Mouse (Mus musculus) cerebellum, adult 9-10 months (tissue): ENCODE measurements around the gene Ugt1a6a.
"Not testable (repeated sequence)": the region's sequence is repeated elsewhere in the genome, so short reads cannot be mapped to it uniquely, and the experiment has no call there.

Experiments
- DNase-seq: peaks from one replicate; pipeline ENCODE4 v3.0.0; 2022

The Ugt1a6a gene

GRCm38 (mm10) chr1:88213061-88213460 is 78.5 kb downstream of the Ugt1a6a start:
- DNase-seq = no peak

DNA sequence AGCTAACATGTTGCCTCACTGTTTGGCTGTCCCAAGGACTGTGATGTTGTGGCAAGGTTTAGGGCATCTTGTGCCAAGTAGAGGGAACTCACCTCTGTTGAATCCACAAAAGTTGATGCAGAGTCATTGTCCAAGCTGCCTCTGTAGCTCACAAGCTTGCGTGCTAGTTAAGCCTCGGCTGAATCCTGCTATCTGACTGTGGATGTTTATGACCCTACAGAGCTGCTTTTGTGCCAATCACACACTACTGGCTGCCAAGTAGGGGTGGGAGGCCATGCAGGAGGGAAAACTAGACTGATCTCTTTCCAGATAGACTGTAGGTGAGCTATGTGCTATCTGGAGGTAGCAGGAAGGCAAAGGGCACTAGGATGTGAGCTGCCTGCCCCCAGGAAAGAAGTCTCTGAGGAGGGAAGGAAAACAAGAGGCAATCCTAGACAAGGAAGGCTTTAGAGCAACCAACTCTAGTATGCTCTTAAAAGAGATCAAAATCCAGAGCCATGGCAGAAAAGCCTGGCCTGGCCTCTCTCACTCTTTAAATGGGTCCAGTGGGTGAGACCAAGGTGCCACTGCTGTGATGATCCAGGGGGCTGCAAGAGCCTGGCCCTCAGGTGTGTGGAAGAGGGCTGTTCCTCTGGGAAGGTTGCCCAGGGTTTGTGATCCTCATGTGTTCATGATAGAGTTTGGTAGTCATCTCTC is 79.3 kb downstream of the Ugt1a6a start:
- DNase-seq = no peak

DNA sequence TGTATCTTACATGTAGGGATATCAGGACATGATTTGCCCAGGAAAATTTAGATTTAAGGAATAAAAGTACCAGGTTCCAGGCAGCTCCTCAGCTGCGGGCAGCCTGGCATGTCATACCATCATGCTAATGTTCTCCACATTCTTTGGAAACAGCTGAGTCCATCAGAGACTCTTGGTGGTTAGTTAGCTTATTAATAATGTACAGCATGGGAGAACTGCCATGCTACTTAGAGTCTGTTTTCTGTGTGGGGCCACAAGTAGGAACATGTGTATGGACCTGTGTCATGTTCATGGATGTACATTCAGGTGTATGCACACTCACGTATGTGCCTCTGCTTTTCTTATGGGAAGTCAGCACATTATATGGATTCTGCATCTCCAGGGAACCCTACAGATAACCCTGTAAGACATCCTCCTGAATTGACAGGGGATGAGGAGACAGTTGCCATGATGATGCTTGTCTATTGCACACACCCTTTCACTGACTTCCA is 79.9 kb downstream of the Ugt1a6a start:
- DNase-seq = no peak

DNA sequence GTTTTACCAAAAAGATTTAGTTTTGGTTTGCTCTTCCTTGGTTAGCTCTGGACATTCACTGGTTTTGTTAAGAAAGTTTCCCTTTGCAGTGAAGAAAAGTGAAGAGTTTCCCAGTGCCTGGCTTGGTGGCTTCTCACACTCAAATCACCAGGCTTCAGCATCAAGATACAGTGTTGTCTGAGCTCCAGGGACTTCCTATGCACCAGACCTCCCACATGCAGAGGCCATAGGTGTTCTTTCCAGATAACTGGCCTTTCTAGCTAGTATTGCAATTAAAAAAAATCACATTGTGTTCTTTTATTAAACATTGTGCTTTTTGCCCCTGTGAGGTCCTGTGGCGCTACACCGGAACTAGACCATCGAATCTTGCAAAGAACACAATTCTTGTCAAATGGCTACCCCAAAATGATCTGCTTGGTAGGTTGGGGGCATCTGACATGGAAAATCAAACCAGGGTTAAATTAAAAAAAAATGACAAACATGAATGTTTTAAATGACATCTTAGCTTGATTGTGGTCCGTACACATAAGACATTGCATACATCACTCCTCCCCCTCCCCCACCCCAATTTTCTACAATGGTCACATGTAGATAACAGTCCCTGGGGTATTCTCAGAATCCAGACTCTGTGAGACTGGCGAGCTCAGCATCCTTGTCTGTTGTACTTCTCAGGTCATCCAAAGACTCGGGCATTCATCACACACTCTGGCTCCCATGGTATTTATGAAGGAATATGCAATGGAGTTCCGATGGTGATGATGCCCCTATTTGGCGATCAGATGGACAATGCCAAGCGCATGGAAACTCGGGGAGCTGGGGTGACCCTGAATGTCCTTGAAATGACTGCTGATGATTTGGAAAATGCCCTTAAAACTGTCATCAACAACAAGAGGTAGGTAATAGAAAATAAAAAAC is 81.1 kb downstream of the Ugt1a6a start:
- DNase-seq = no peak

DNA sequence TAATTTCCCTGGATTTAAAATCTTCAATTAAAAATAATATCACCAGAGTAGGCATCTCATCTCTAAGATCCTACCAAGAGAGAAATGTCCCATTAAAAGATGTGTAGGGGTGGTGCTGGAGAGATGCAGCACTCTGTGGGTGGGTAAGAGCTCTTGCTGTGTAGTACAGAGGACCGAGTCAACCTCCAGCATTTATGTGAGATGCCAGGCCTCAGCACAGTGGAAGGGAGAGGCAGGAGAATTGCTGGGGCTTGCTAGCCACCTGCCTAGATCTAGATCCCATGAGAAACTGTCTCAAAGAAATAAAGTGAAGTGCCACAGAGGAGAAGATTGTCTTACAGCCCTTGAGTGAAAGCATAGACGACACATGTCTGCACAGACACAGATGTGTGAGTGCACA is 81.9 kb downstream of the Ugt1a6a start:
- no peak for DNase-seq

GRCm38 (mm10) chr1:88217144-88217543 is 82.5 kb downstream of the Ugt1a6a start:
- DNase-seq = no peak

DNA sequence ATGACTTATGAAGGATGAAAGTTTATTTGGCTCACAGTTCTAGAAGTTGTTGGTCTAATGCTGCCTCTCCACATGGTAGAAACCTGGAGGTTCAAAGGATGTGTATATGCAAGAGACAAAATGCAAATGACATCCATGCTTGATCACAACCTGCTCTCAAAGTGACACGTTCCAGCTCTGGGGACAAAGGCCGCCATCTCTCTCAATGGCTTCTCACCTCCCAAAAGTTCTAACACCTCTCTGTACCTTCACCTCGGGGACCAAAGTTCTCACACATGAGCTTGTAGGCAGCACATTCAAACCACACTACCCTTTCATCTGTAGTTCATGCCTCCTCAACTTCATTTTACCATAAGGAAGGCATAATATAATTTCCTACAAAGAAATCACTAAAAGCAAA is 83.0 kb downstream of the Ugt1a6a start:
- no peak for DNase-seq

DNA sequence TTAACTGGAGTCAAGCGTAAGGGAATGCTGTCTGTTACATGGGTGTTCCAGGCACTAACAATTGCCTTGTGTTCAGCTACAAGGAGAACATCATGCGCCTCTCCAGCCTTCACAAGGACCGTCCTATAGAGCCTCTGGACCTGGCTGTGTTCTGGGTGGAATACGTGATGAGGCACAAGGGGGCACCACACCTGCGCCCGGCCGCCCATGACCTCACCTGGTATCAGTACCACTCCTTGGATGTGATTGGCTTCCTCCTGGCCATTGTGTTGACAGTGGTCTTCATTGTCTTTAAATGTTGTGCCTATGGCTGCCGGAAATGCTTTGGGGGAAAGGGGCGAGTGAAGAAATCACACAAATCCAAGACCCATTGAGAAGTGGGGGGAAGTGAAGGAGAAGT is 83.4 kb downstream of the Ugt1a6a start:
- no peak for DNase-seq

DNA sequence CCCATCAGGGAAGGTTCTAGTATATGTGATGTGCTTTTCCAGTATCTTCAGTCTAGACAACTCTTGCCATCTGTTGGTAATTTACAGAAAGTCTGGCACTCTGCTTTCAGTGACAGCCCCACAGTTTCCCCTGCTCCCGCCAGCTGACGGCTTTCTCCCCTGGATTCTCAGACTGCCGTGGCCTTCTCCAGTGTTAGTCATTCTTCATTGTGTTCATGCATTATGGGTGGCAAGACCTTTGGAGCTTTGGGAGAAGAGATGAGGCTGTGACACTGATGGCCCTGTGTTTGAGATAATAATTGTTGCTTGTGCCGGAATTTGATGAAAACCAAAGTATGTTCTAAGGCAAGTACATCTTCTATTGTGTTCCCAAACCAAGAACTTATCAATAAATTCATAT is 84.0 kb downstream of the Ugt1a6a start:
- DNase-seq = no peak

DNA sequence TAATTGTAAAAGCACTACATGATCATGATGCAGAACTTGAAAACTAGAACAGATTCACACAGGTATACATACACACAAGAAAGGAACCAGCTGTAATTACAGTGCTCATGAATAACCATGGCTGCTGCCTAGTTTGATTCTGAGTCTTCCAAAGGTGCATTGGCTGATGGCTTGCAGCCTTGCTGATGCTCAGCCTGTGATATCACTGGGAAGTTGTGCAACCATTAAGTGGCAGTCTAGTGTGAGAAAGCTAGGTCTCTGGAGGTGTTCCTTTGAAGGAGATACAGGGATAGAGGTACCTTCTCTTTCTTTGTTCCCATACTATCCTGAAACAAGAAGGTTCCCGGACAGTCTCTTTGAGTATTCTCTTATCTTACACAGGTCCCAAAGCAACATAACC is 84.4 kb downstream of the Ugt1a6a start:
- DNase-seq = no peak

GRCm38 (mm10) chr1:88220336-88220735 is 85.7 kb downstream of the Ugt1a6a start:
- no peak for DNase-seq

- DNase-seq = no peak
These were observed 87.6 kb downstream of the Ugt1a6a start for GRCm38 (mm10) chr1:88222216-88222615.

- DNase-seq = not testable (repeated sequence)
These were observed 88.5 kb downstream of the Ugt1a6a start for GRCm38 (mm10) chr1:88223011-88223515.

- no peak for DNase-seq
These were observed 89.0 kb downstream of the Ugt1a6a start for GRCm38 (mm10) chr1:88223591-88223990.

DNA sequence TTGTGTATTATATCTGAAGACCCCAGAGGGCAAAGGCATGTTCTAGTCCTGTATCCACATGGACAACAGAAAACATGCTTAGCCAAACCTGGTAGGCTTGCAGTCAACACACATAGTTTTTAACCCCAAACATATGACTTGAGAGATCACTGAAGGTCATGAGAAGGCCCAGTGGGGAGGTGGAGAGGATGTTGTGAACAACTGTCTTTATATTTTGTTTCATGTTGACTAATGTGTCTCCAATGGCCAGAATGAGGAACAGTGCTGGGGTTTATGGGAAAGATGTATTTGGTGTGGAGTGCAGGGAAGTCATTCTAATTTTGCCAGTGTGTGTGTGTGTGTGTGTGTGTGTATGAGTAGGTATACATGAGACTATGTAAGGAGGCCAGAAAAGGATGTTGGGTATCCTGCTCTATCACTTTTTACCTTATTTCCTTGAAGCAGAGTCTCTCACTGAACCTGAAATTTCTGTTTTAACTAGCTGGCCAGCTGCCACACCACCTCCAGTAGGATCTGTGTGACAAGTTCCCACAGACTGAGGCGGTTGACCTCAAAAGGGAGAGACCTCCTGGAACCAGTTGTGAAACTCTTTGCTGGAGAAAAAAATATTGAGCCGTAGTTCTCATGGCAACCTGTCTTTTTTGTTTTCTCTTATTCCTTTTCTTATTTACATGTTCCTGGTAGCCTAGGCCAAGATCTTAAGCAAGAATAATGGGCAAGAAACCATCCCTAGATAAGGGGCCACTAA is 89.6 kb downstream of the Ugt1a6a start:
- DNase-seq = no peak

GRCm38 (mm10) chr1:88225301-88225700 is 90.7 kb downstream of the Ugt1a6a start:
- not testable (repeated sequence) for DNase-seq

DNA sequence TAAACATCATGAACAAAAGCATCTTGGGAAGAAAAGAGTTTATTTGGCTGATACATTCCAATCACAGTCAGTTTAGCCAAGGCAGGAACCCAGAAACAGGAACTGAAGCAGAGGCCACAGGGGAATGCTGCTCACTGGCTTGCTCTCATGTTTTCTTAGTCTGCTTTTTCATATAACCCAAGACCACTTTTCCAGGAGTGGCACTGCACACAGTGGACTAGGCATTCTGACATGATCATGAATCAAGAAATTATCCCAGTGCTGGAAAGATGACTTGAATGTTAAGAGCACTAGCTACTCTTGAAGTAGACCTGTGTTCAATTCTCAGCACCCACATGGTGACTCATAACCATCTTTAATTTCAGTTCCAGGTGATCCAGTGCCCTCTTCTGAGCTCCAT is 91.1 kb downstream of the Ugt1a6a start:
- no peak for DNase-seq

- no peak for DNase-seq
These were observed 92.2 kb downstream of the Ugt1a6a start, which contains the start of gene Mroh2a for GRCm38 (mm10) chr1:88226670-88227379. TSS of gene Mroh2a (plus strand) at chr1:88226986.

DNA sequence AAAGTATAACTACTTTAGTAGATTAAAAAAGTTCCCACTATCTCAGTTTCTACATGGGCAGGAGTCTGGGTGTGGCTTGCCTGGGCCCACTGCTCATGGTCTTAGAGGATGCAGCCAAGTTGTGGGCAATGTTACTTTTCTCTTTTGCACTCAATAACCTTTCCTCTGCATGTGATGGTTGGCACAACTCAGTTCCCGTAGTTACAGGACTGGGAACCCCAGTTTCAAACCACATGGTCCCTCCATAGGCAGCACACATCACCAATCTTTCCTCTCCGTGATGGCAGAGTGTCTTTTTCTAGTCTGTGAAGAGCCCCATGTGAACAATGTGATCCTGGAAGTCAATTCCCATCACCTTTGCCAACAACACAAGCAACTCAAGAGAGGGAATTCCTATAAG is 92.9 kb downstream of the Ugt1a6a start:
- DNase-seq = no peak

- DNase-seq = no peak
These were observed 93.5 kb downstream of the Ugt1a6a start for GRCm38 (mm10) chr1:88228121-88228520.

- DNase-seq = no peak
These were observed 95.0 kb downstream of the Ugt1a6a start for GRCm38 (mm10) chr1:88229566-88229965.

DNA sequence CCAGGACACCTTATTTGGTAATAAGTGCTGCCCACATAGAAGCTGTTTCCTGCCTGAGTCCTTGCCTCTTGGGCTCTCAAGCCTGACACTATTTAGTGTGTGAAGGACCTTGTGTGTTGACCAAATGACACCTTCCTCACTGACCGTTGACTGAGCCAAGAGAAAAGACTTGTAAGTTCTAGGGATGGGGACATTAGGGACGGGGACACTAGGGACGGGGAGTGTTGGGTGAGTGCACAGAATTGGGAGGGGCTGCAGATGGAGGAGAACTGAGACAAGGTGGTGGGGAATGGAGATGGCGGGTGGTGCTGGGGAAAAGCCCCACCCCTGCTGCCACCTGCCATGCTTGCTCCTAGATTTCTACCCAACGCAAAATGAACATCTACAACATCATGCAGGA is 95.4 kb downstream of the Ugt1a6a start:
- no peak for DNase-seq
